Comparison of ENCODE assay signal across 13 mouse cellular contexts in the genomic region with DNA sequence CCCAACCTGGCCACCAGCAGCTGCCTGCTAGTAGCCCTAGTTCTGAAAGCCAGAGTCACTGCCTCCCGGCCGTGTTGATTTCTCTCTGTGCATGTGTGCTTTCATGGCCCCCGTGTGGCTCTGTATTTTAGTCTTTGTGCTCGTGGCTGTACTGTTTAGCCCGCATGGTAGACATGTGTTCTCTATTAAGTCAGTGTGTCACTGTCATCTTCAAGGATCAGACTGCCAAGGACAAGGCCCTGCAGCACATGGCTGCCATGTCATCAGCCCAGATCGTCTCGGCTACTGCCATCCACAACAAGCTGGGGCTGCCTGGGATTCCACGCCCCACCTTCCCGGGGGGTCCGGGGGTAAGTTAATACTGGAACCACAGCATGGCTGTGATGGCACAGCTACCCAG.
DNase-seq lines count a peak whose midpoint lies in the region; ATAC-seq and TF ChIP-seq lines count a peak whose summit lies in the region.
"Had no signal": no experiment of that assay in that cellular context is flagged by ENCODE, and none has a peak within 500 bp of the region (broad histone marks: within the 10 kb centered on the region; RNA-seq: fewer than 3 reads in every experiment).

No protein-coding gene starts in this region.

- no peak for TF ChIP-seq CTCF in midbrain, postnatal 0 days (IDR thresholded peaks at IDR 0.05)
- TF ChIP-seq CTCF in hindbrain, postnatal 0 days (IDR thresholded peaks at IDR 0.05; ENCODE audit: low read depth), result no peak; the same call in 1 of the 2 replicates

- WGBS in forebrain, embryonic 16.5 days, result 77% methylated on average over 10 of the region's 10 CpGs
- 74% methylated on average over 10 of the region's 10 CpGs for WGBS in forebrain, embryonic 11.5 days
- WGBS in midbrain, postnatal 0 days, result 69% methylated on average over 10 of the region's 10 CpGs
- WGBS in midbrain, embryonic 13.5 days, result 79% methylated on average over 10 of the region's 10 CpGs
- WGBS in hindbrain, postnatal 0 days, result 48% methylated on average over 10 of the region's 10 CpGs

- H3K4me2 ChIP-seq in forebrain, embryonic 16.5 days (ENCODE audit: low read length), result no peak overlapping the region
- H3K4me2 ChIP-seq in forebrain, embryonic 11.5 days (ENCODE audit: low read depth, low read length, severe bottlenecking), result no peak overlapping the region
- no peak overlapping the region for H3K4me2 ChIP-seq in midbrain, postnatal 0 days (ENCODE audit: low read depth, low read length, poor library complexity, severe bottlenecking)
- no peak overlapping the region for H3K4me2 ChIP-seq in midbrain, embryonic 13.5 days (replicated peaks)
- H3K4me2 ChIP-seq in hindbrain, postnatal 0 days (ENCODE audit: low read depth, low read length), result no peak overlapping the region
- H3K4me2 ChIP-seq: liver, embryonic 15.5 days had no signal

- no peaks in the 10 kb centered on the region for H3K36me3 ChIP-seq in forebrain, embryonic 16.5 days (ENCODE audit: control insufficient read depth, insufficient read depth)
- H3K36me3 ChIP-seq in forebrain, embryonic 11.5 days (ENCODE audit: control insufficient read depth, insufficient read depth, low read length), result no peaks in the 10 kb centered on the region; the same call in 1 of the 2 replicates
- H3K36me3 ChIP-seq in midbrain, postnatal 0 days (ENCODE audit: insufficient read depth, low read length), result no peaks in the 10 kb centered on the region
- peaks cover 8% of the 10 kb centered on the region; the same call in 1 of the 2 replicates for H3K36me3 ChIP-seq in midbrain, embryonic 13.5 days
- H3K36me3 ChIP-seq in hindbrain, postnatal 0 days (ENCODE audit: insufficient read depth, low read length), result no peaks in the 10 kb centered on the region
- H3K36me3 ChIP-seq: liver, embryonic 15.5 days had no signal

- no peaks in the 10 kb centered on the region for H3K27me3 ChIP-seq in forebrain, embryonic 16.5 days (replicated peaks; ENCODE audit: control insufficient read depth, insufficient read depth, low read length)
- H3K27me3 ChIP-seq in forebrain, embryonic 11.5 days (ENCODE audit: control insufficient read depth, insufficient read depth, low read length), result peaks cover 9% of the 10 kb centered on the region; the same call in 1 of the 2 replicates
- no peaks in the 10 kb centered on the region for H3K27me3 ChIP-seq in midbrain, postnatal 0 days (ENCODE audit: insufficient read depth, low read length)
- no peaks in the 10 kb centered on the region for H3K27me3 ChIP-seq in midbrain, embryonic 13.5 days
- H3K27me3 ChIP-seq in hindbrain, postnatal 0 days (ENCODE audit: insufficient read depth, low read length), result no peaks in the 10 kb centered on the region
- H3K27me3 ChIP-seq: Patski had no signal

- peaks cover 24% of the 10 kb centered on the region for H3K4me1 ChIP-seq in forebrain, embryonic 16.5 days (replicated peaks; ENCODE audit: control insufficient read depth, insufficient read depth, low read length)
- H3K4me1 ChIP-seq in forebrain, embryonic 11.5 days (replicated peaks; ENCODE audit: control insufficient read depth, insufficient read depth, low read length), result peaks cover 16% of the 10 kb centered on the region; the same call in 1 of the 2 replicates
- H3K4me1 ChIP-seq in midbrain, postnatal 0 days (ENCODE audit: insufficient read depth, low read length), result peaks cover 9% of the 10 kb centered on the region
- H3K4me1 ChIP-seq in midbrain, embryonic 13.5 days (replicated peaks), result peaks cover 44% of the 10 kb centered on the region
- peaks cover 17% of the 10 kb centered on the region for H3K4me1 ChIP-seq in hindbrain, postnatal 0 days (ENCODE audit: insufficient read depth, low read length)

- H3K9ac ChIP-seq in forebrain, embryonic 16.5 days (replicated peaks; ENCODE audit: low read depth, low read length), result no peak overlapping the region
- no peak overlapping the region for H3K9ac ChIP-seq in forebrain, embryonic 11.5 days (ENCODE audit: low read length)
- no peak overlapping the region for H3K9ac ChIP-seq in midbrain, postnatal 0 days (replicated peaks; ENCODE audit: low read length, poor library complexity, severe bottlenecking)
- no peak overlapping the region for H3K9ac ChIP-seq in midbrain, embryonic 13.5 days (replicated peaks)
- H3K9ac ChIP-seq in hindbrain, postnatal 0 days (replicated peaks; ENCODE audit: low read length), result no peak overlapping the region
- H3K9ac ChIP-seq: liver, embryonic 15.5 days had no signal

- peak; percentile 63 to 87 for DNase-seq in adrenal gland, adult (ENCODE audit: inconsistent age in 2 of 2, low spot score in 1 of 2)
- no peak for DNase-seq in adrenal gland, adult 18-20 months (ENCODE audit: low spot score in 2 of 2)
- DNase-seq in forebrain, embryonic 11.5 days (ENCODE audit: low spot score), result no peak
- peak; percentile 37 for DNase-seq in midbrain, postnatal 0 days (ENCODE audit: low spot score)
- DNase-seq in hindbrain, postnatal 0 days (ENCODE audit: low spot score), result peak; percentile 40
- DNase-seq in left cerebral cortex, adult 8-10 months (ENCODE audit: low spot score in 2 of 2), result no peak
- DNase-seq: kidney, adult 9 months; lung, postnatal 36 days; thymus, postnatal 14 days had no signal

- peak overlapping the region; percentile 33; the same call in 1 of the 2 replicates for H3K27ac ChIP-seq in forebrain, embryonic 16.5 days (ENCODE audit: low read length)
- no peak overlapping the region for H3K27ac ChIP-seq in forebrain, embryonic 11.5 days (ENCODE audit: low read depth, low read length)
- no peak overlapping the region for H3K27ac ChIP-seq in midbrain, postnatal 0 days (ENCODE audit: low read depth, low read length)
- H3K27ac ChIP-seq in midbrain, embryonic 13.5 days, result no peak overlapping the region
- H3K27ac ChIP-seq in hindbrain, postnatal 0 days, result peak overlapping the region; percentile 51; the same call in 1 of the 2 replicates
- H3K27ac ChIP-seq: liver, embryonic 15.5 days had no signal

- H3K9me3 ChIP-seq in forebrain, embryonic 16.5 days (ENCODE audit: control insufficient read depth, low read length), result no peaks in the 10 kb centered on the region
- no peaks in the 10 kb centered on the region for H3K9me3 ChIP-seq in forebrain, embryonic 11.5 days (ENCODE audit: control insufficient read depth, low read length)
- no peaks in the 10 kb centered on the region for H3K9me3 ChIP-seq in midbrain, postnatal 0 days (ENCODE audit: low read length)
- H3K9me3 ChIP-seq in midbrain, embryonic 13.5 days, result no peaks in the 10 kb centered on the region
- no peaks in the 10 kb centered on the region for H3K9me3 ChIP-seq in hindbrain, postnatal 0 days (ENCODE audit: low read length)
- H3K9me3 ChIP-seq: liver, embryonic 15.5 days had no signal

- H3K4me3 ChIP-seq in forebrain, embryonic 16.5 days (replicated peaks; ENCODE audit: low read length), result no peak overlapping the region
- no peak overlapping the region for H3K4me3 ChIP-seq in forebrain, embryonic 11.5 days (ENCODE audit: low read depth, low read length)
- no peak overlapping the region for H3K4me3 ChIP-seq in midbrain, postnatal 0 days (ENCODE audit: low read depth, low read length)
- no peak overlapping the region for H3K4me3 ChIP-seq in midbrain, embryonic 13.5 days (replicated peaks)
- no peak overlapping the region for H3K4me3 ChIP-seq in hindbrain, postnatal 0 days (ENCODE audit: low read length)
- H3K4me3 ChIP-seq: liver, embryonic 15.5 days had no signal

- peak; percentile 43; the same call in 1 of the 2 replicates for ATAC-seq in forebrain, embryonic 16.5 days
- no peak for ATAC-seq in forebrain, embryonic 11.5 days (replicated peaks; ENCODE audit: low FRiP score)
- ATAC-seq in midbrain, postnatal 0 days (ENCODE audit: low FRiP score), result no peak
- no peak for ATAC-seq in midbrain, embryonic 13.5 days
- ATAC-seq in hindbrain, postnatal 0 days, result peak; percentile 39; the same call in 1 of the 2 replicates
- ATAC-seq: Patski had no signal

Comparison
In these comparisons a context has a peak if more than half of its experiments do, and no peak if none do; other contexts are left out.
1. DNase-seq: peak in adrenal gland, adult (2 of 2), midbrain, postnatal 0 days (single experiment) and hindbrain, postnatal 0 days (single experiment); none in adrenal gland, adult 18-20 months (0 of 2), forebrain, embryonic 11.5 days (single experiment) and left cerebral cortex, adult 8-10 months (0 of 2).
2. ATAC-seq: peak in forebrain, embryonic 16.5 days (single experiment) and hindbrain, postnatal 0 days (single experiment); none in forebrain, embryonic 11.5 days (single experiment), midbrain, postnatal 0 days (single experiment) and midbrain, embryonic 13.5 days (single experiment).
3. H3K27ac ChIP-seq: peak in forebrain, embryonic 16.5 days (single experiment) and hindbrain, postnatal 0 days (single experiment); none in forebrain, embryonic 11.5 days (single experiment), midbrain, postnatal 0 days (single experiment) and midbrain, embryonic 13.5 days (single experiment).